Mouse (Mus musculus): Measurements from ENCODE around the gene Il5. TPM values are rescaled to one million over a fixed set of nuclear protein-coding genes. Genes with fewer than 3 reads are reported as not detected.
A peak's percentile ranks its signal among the peaks of the same experiment; 100 is the strongest.

Il5 gene
- polyA plus RNA-seq, 1 experiment: not detected

DNA sequence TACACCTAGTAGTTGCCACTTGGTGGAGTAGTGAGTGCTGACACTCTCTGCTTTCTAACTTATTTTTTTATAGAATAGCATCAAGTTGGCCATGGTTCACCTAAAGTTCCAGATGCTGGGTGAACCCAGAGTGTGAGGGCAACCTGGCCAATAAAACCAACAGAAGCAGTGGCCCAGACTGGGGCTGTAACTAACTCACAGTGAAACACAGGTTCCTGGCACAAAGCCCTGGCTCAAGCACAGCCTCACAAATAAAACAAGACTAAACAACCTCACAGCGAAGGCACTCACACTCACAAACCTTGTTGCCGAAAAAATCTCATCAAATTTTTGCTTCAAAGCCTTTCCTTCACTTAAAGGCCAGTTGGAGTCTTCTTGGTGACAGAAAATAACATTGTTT is 22.1 kb upstream of the Il5 start:
- Histone ChIP-seq H3K36me3 (ENCODE audit: control insufficient read depth, insufficient read depth, low read length) (peaks cover 27% of the 10 kb centered on the region), H3K4me3 (ENCODE audit: extremely low read depth, insufficient read depth, insufficient read length) (no peak overlapping the region), H3K27ac (ENCODE audit: insufficient read depth, low read length) (no peak overlapping the region), H3K27me3 (ENCODE audit: control insufficient read depth, insufficient read depth, low read length) (no peaks in the 10 kb centered on the region), H3K4me1 (ENCODE audit: control insufficient read depth, insufficient read depth, insufficient read length) (no peaks in the 10 kb centered on the region)
- 89% methylated on average over 2 of the region's 2 CpGs for WGBS
- no peak for DNase-seq (ENCODE audit: low read depth in 1 of 2, low spot score in 2 of 2)
- TF ChIP-seq CTCF (IDR thresholded peaks at IDR 0.05; ENCODE audit: extremely low read depth, insufficient read depth, insufficient read length, insufficient replicate concordance) (no peak), POLR2A (IDR thresholded peaks at IDR 0.05; ENCODE audit: low read depth, low read length) (no peak)

DNA sequence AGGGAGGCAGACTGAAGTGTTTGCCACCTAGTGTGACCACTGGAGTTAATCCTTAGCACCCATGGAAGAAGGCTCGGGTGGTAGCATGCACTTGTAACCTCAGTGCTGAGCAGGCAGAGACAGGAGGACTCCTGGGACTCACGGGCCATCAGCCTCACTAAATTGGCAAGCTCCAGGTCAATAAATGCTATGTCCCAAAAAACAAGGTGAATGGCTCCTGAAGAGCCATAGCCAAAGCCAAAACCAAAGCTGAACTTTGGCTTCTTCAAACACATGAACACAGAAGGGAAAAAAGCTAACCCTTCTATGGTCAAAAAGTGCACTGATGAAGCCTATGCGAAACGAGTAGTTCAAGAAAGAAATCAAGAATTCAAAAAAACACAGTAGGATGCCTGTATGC is 21.2 kb upstream of the Il5 start:
- TF ChIP-seq CTCF (IDR thresholded peaks at IDR 0.05; ENCODE audit: extremely low read depth, insufficient read depth, insufficient read length, insufficient replicate concordance) (no peak), POLR2A (IDR thresholded peaks at IDR 0.05; ENCODE audit: low read depth, low read length) (no peak)

DNA sequence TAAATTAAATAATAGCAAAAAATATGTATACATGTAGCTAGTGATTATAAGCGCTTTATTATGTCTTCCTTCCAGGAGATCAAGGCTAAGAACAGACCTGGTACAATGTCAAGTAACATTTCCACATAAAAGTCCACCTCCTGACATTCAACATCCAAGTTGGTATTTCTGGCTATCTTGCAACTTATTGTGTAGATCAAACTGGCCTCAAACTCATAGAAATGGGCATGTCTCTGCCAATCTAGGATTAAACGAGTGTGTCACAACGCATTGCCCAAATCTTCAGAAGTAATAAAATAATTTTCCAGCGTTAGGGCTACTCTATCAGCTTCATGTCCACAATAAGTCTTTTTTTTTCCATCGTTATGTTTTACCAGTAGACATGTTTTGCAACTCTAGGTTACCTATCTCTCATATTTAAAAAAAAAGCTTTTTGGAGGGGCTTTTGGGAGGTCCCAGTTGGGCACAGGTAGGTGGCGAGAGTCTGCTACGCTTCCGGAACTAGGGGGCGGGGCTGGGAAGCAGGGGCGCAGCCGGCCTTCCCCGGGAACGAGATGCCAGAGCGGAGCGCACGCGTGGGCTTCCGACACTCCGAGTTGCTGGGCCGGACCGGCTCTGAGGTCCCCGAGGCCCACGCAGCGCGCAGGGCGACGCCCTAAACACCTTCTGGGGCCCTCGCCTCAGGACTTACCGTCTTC is 14.2 kb upstream of the Il5 start:
- DNase-seq (ENCODE audit: low read depth in 1 of 2, low spot score in 2 of 2): peak in 1 of 2 experiments; percentile 46
- Histone ChIP-seq H3K4me1 (ENCODE audit: control insufficient read depth, insufficient read depth, insufficient read length) (peaks cover 5% of the 10 kb centered on the region), H3K4me3 (ENCODE audit: extremely low read depth, insufficient read depth, insufficient read length) (peak overlapping the region; percentile 92), H3K27me3 (ENCODE audit: control insufficient read depth, insufficient read depth, low read length) (no peaks in the 10 kb centered on the region), H3K27ac (ENCODE audit: insufficient read depth, low read length) (peak overlapping the region; percentile 85), H3K36me3 (ENCODE audit: control insufficient read depth, insufficient read depth, low read length) (peaks cover 3% of the 10 kb centered on the region; the same call in 1 of the 2 replicates)
- TF ChIP-seq CTCF (IDR thresholded peaks at IDR 0.05; ENCODE audit: extremely low read depth, insufficient read depth, insufficient read length, insufficient replicate concordance) (no peak), POLR2A (IDR thresholded peaks at IDR 0.05; ENCODE audit: low read depth, low read length) (no peak)
- WGBS: 4% methylated on average over 29 of the region's 29 CpGs

More for the DNA sequence above, 21.2 kb upstream of the Il5 start:
- no peak overlapping the region for H3K4me3 ChIP-seq (ENCODE audit: extremely low read depth, insufficient read depth, insufficient read length)
- DNase-seq (ENCODE audit: low read depth in 1 of 2, low spot score in 2 of 2): no peak
- H3K4me1 ChIP-seq (ENCODE audit: control insufficient read depth, insufficient read depth, insufficient read length): no peaks in the 10 kb centered on the region
- H3K36me3 ChIP-seq (ENCODE audit: control insufficient read depth, insufficient read depth, low read length): peaks cover 27% of the 10 kb centered on the region
- no peak overlapping the region for H3K27ac ChIP-seq (ENCODE audit: insufficient read depth, low read length)
- H3K27me3 ChIP-seq (ENCODE audit: control insufficient read depth, insufficient read depth, low read length): no peaks in the 10 kb centered on the region
- WGBS: 95% methylated on average over 4 of the region's 4 CpGs

DNA sequence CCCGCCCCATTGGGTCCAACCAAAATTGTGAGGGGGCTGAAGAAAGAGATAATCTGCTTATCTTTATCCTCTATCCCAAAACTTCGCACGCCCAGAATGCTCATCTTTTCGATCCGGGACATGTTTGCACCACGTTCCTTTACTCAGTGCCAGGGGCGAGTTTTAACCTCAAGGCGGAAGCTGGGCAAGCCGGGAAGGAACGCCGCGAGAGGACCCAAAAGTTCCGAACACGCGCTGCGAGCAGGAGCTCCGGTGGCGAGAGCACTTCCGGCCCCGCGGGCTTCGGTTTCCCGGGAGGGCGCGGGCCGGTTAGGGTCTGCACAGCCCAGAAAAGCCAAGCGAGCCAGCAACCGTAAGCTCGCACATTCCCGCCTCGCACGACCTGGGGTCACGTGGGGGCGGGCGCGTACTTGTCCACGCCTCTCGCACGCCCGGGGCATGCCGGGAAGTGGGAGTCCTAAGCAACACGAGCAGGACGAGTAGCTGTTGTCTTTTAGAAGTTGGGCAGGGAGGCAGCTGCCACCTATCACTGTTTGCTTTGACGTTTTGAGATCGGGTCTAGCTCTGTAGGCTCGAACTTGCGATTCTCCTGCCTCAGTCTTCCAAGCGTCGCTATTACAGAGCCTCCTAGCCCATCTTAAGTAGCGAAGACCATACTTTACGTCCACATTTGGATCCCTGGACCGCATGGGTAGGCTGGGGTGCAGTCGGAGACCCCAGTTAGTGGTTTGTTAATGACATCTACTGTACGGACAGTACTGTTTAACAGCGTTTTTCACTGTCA is 13.5 kb upstream of the Il5 start, which contains the start of gene Rad50:
Gene Rad50 (minus strand): TSS at position 386 of the 784 bp plus-strand sequence.
- Histone ChIP-seq H3K27me3 (ENCODE audit: control insufficient read depth, insufficient read depth, low read length) (no peaks in the 10 kb centered on the region), H3K4me1 (ENCODE audit: control insufficient read depth, insufficient read depth, insufficient read length) (peaks cover 5% of the 10 kb centered on the region), H3K36me3 (ENCODE audit: control insufficient read depth, insufficient read depth, low read length) (peaks cover 1% of the 10 kb centered on the region; the same call in 1 of the 2 replicates), H3K4me3 (ENCODE audit: extremely low read depth, insufficient read depth, insufficient read length) (peak within 1 kb of the TSS; percentile 92), H3K27ac (ENCODE audit: insufficient read depth, low read length) (peak within 1 kb of the TSS; percentile 85)
- TF ChIP-seq CTCF (IDR thresholded peaks at IDR 0.05; ENCODE audit: extremely low read depth, insufficient read depth, insufficient read length, insufficient replicate concordance) (no peak), POLR2A (IDR thresholded peaks at IDR 0.05; ENCODE audit: low read depth, low read length) (peak; percentile 80)
- 2% methylated on average over 55 of the region's 55 CpGs for WGBS
- DNase-seq (ENCODE audit: low read depth in 1 of 2, low spot score in 2 of 2): peak; percentile 74 to 95

DNA sequence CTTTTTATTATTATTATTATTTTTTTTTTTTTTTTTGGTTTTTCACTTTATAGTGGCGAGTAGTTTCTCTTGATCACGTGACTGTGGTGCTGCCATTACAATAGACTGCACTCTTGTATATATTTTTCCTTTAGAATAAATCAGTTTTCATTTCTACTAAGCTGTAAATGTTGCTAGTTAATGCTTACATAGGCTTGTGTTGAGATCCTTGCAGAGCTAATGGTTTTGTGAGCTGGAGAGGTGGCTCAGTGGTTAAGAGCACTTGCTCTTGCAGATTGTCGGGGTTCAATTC is 12.9 kb upstream of the Il5 start:
- H3K27me3 ChIP-seq (ENCODE audit: control insufficient read depth, insufficient read depth, low read length): no peaks in the 10 kb centered on the region
- no peak overlapping the region for H3K27ac ChIP-seq (ENCODE audit: insufficient read depth, low read length)
- H3K36me3 ChIP-seq (ENCODE audit: control insufficient read depth, insufficient read depth, low read length): 0 out of 2 replicates have a peak, but pooled peaks cover 1% of the 10 kb centered on the region
- no peak for DNase-seq (ENCODE audit: low read depth in 1 of 2, low spot score in 2 of 2)
- 53% methylated on average over 3 of the region's 3 CpGs for WGBS
- H3K4me3 ChIP-seq (ENCODE audit: extremely low read depth, insufficient read depth, insufficient read length): no peak overlapping the region; the same call in 1 of the 2 replicates
- H3K4me1 ChIP-seq (ENCODE audit: control insufficient read depth, insufficient read depth, insufficient read length): peaks cover 5% of the 10 kb centered on the region
- TF ChIP-seq CTCF (IDR thresholded peaks at IDR 0.05; ENCODE audit: extremely low read depth, insufficient read depth, insufficient read length, insufficient replicate concordance) (no peak), POLR2A (IDR thresholded peaks at IDR 0.05; ENCODE audit: low read depth, low read length) (no peak)

DNA sequence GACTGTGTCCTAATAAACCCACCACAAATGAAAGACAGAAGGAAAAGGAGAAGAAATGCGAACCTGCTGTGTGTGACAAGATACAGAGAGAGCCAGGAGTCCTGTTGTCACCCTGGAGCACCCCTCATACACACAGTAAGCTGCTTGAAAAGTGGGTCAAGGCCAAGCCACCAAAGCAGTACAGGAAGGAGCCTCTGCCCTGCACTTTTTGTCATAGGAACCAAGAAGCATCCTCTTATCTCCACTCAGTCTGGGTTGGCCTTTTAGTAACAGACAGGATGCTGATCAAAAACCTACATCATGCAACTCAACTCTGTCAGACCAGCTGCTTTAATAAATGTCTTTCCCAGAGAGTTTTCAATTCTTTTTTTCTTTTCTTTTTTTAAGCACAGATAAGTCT is 893 bp upstream of the Il5 start:
- no peaks in the 10 kb centered on the region for H3K27me3 ChIP-seq (ENCODE audit: control insufficient read depth, insufficient read depth, low read length)
- 90% methylated on average over 1 of the region's 1 CpGs for WGBS
- no peaks in the 10 kb centered on the region for H3K36me3 ChIP-seq (ENCODE audit: control insufficient read depth, insufficient read depth, low read length)
- no peak for TF ChIP-seq POLR2A (IDR thresholded peaks at IDR 0.05; ENCODE audit: low read depth, low read length)
- no peak for TF ChIP-seq CTCF (IDR thresholded peaks at IDR 0.05; ENCODE audit: extremely low read depth, insufficient read depth, insufficient read length, insufficient replicate concordance)
- no peak overlapping the region for H3K4me3 ChIP-seq (ENCODE audit: extremely low read depth, insufficient read depth, insufficient read length)
- DNase-seq (ENCODE audit: low read depth in 1 of 2, low spot score in 2 of 2): no peak
- no peak overlapping the region for H3K27ac ChIP-seq (ENCODE audit: insufficient read depth, low read length)
- H3K4me1 ChIP-seq (ENCODE audit: control insufficient read depth, insufficient read depth, insufficient read length): no peaks in the 10 kb centered on the region
